Mouse (Mus musculus): ENCODE measurements around the gene Cdcp2.

The Cdcp2 gene

GRCm38 (mm10) chr4:107096841-107097373, at the start of gene Cdcp2:
TSS of gene Cdcp2 (plus strand) at chr4:107096891.
- CTCF ChIA-PET, result no interaction called here

DNA sequence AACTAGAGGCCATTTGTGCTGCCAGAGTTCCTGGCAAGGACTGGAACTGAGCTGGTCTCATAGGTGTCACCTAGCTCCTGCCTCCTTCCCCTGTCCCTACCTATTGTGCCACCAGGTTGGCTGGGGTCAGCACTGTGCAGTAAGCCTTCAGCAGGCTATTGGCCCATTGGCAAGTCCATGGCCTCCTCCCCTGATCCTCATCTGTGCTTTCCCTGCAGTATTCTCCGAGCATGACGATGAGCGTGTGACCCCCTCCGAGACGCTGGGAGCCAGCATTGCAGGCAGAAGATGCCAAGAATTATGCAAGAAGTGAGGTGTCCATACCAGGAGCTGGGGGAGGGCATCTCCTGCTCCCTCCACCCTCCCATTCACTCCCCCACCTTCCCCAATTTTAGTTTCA, 48.9 kb upstream of the Cdcp2 start:
- CTCF ChIA-PET, result no interaction called here

- CTCF ChIA-PET, result no interaction called here
These were observed 48.0 kb upstream of the Cdcp2 start for GRCm38 (mm10) chr4:107048568-107049162.

DNA sequence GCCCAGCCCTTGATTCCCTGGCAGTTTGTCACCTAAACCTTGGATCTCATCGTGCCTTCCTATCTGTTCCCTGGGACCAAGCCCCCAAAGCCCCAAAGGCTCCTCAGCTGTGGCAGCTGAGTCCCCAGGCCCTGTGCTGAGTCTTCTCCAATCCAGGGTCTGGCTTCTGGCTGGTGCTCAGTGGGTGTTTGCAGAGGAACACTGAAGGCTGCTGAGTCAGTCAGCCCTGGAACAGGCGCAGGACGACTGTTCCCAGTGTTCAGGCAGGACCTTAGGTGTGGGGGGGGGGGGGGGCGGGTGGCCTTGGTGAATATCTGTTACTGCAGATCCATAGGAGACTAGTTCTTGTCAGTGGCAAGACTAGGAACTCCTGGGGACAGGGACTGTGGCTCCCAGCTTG, 44.8 kb upstream of the Cdcp2 start:
- CTCF ChIA-PET, result interaction anchor here (0.7 kb wide), 1 partner anchor 62 kb away, joined by 3 read pairs; no protein-coding TSS in a partner anchor

GRCm38 (mm10) chr4:107052962-107053553, 43.6 kb upstream of the Cdcp2 start:
- CTCF ChIA-PET, result no interaction called here

- CTCF ChIA-PET, result interaction anchor here (0.6 kb wide), 1 partner anchor 1753 kb away, joined by 3 read pairs; no protein-coding TSS in a partner anchor
These were observed 40.6 kb upstream of the Cdcp2 start for GRCm38 (mm10) chr4:107056088-107056487.

GRCm38 (mm10) chr4:107058346-107058745, 38.3 kb upstream of the Cdcp2 start:
- CTCF ChIA-PET, result no interaction called here

DNA sequence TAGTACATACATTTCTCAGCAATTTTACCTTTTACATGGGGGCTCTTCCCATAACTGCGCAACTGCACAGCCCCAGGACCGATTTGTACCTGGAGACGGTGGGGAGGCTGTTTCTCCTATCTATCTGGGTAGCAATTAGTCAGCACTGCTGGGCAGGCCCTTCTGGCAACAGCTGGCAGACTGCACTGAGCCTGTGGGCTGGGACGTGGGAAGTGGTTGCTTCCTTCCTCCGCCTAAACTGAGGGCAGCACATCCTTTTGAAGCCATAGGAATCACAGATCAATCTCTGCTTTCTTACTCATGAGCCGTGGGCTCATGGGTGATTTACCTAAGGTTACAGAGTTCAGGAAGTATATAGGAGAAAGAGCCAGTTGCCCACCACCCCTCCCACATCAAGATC, 37.9 kb upstream of the Cdcp2 start:
- CTCF ChIA-PET, result no interaction called here

- CTCF ChIA-PET, result no interaction called here
These were observed 35.1 kb upstream of the Cdcp2 start for GRCm38 (mm10) chr4:107061560-107061959.

GRCm38 (mm10) chr4:107063214-107063613, 33.5 kb upstream of the Cdcp2 start:
- CTCF ChIA-PET, result no interaction called here

- CTCF ChIA-PET, result no interaction called here
These were observed 32.1 kb upstream of the Cdcp2 start for GRCm38 (mm10) chr4:107064394-107065098.

DNA sequence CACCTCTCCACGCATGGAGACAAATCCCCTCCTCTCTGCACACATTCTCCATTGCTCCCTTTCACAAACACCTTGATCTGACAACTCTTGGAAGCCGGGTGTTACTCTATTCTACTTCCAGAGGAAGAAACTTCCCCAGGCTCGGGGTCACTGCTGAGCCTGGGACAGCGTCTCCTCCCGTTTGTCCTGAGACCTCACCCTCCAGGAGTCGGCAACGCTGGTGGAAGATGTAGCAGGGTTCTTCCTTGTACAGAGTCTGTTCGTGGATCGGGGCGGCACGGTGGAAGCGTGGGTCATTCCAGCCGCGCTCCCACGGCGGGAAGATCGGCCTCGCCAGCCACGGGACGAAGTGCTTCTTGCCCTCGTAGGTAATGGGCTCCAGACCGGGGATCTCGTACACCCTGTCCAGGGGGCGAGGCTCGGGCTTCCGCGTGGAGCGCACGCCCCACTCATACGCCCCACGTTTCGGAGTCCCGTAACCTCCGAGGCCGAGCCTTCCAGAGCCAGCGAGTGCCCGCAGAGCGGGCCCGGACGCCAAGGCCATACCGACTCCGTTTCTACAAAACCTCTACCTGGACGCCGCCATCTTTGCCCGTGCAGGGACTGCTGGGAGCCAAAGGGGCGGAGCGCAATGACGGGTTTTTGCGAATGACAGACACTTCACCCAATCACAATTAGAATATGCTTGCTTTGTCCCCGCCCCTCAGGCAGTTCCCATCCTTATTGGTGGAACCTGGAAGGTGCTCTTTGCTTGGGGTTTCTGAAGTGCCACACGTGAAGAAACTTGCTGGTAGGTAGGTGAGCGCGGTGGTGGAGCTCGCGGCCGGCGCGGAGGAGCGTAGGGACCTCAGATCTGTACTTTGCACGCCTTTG, 30.2 kb upstream of the Cdcp2 start, which contains the start of the genes Mrpl37 and Cyb5rl:
Gene Mrpl37 (minus strand): TSS at position 617 of the 873 bp plus-strand sequence.
Gene Cyb5rl (plus strand): TSS at position 737 of the 873 bp plus-strand sequence.
- CTCF ChIA-PET, result no interaction called here

- CTCF ChIA-PET, result no interaction called here
These were observed 29.4 kb upstream of the Cdcp2 start for GRCm38 (mm10) chr4:107067151-107067840.

DNA sequence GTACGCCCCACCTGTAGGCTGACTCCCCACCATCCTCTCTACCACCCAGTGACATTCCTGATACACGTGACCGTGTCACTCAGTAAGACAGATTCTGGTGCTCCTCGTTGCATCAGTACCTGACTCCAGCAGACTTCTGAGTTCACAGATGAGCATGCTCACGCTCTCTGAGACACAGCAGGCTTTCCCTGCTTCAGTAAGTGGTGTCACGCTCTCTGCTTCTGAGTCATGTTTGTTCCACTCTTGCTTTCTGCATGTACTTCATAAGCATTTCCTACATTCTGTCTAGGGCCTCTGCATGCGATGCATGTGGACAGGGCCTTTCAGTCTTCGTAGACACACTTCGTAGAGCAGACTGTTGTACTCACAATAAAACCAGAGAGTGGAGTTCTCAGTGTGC, 24.3 kb upstream of the Cdcp2 start:
- CTCF ChIA-PET, result no interaction called here

DNA sequence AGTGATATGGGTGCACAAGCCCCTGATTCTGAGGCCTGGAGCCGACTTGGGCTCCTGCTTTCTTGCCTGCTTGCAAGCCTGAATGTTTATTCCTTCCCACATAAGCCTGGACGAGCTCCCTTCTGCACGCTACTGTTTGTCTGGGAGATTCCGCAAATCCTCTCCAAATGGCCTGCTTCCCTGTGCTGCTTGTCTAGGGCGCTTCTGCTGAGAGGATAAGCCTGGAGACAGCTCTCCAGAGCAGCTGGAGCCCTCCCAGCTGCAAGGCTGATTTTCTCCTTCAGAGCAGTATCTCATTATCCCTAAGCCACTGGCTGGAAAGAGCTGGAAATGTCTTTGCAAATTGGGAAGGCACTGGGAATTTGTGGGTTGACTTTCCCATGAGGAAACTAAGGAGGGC, 21.2 kb upstream of the Cdcp2 start:
- CTCF ChIA-PET, result no interaction called here

DNA sequence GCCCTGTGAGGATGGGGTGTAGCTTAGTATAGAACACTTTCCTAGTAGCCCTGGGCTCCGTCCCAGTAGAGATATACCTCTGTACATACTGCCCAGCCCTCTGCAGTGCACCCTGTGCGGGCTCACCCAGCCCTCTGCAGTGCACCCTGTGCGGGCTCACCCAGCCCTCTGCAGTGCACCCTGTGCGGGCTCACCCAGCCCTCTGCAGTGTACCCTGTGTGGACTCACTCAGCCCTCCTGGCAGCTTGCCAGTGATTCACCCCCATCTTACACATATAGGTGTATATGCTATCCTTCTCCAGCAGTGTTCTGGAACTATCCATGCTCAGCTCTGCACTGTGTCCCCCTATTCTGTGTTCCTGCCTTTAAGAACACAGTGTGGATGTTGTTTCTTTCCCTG, 17.8 kb upstream of the Cdcp2 start:
- CTCF ChIA-PET, result interaction anchor here (0.6 kb wide), 1 partner anchor 354 kb away, joined by 3 read pairs; no protein-coding TSS in a partner anchor

GRCm38 (mm10) chr4:107079716-107080115, 17.0 kb upstream of the Cdcp2 start:
- CTCF ChIA-PET, result no interaction called here

DNA sequence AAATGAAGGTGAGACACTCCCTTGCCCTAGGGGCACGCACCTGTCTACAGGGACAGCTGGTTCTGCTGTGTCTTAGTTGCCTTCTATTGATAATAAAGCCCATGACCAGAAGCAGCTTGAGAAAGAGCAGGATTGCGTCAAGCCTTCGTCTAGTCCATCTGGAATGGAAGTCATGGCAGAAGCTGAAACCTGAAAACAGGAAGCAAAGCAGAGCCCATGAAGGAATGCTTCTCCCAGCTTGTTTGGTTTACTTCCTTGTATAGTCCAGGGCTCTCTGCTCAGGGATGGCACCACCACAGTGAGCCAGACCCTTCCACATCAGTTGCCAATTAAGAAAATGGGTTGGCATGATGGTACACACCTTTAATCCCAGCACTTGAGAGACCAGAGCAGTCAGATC, 14.5 kb upstream of the Cdcp2 start:
- CTCF ChIA-PET, result no interaction called here

GRCm38 (mm10) chr4:107083126-107083525, 13.6 kb upstream of the Cdcp2 start:
- CTCF ChIA-PET, result no interaction called here

GRCm38 (mm10) chr4:107084343-107084742, 12.3 kb upstream of the Cdcp2 start:
- CTCF ChIA-PET, result no interaction called here

DNA sequence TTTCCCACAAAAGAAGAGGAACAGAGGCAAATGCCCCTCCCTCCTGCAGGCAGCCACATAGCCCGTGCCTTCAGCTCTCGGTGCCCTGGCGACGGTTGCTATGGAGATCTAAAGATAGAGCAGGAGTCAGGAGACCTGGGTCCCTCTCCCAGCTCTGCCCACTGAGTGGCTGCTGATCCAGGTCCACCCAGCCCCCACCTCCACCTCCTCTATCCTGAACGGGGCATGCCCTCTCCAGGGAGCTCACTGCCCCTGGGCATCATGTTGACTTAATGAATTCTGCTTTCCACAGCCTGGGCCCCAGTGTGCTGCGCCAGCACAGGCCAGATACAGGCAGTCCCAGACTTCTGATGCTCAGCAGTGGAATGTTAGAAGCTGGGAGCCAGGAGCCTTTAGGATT, 11.8 kb upstream of the Cdcp2 start:
- CTCF ChIA-PET, result no interaction called here

Data from spleen, embryonic (tissue).